Mouse (Mus musculus) midbrain, embryonic 14.5 days (tissue): ENCODE data around the gene A630023A22Rik. TPM values are rescaled to one million over a fixed set of nuclear protein-coding genes. Genes with fewer than 3 reads are reported as not detected.

Experiments
- ATAC-seq: fragments of 200-750 bp; cut with Nextera tagmentation; 2 replicates; pipeline ENCODE4 v1.8.0; 2017; ENCODE audit warnings: moderate number of reproducible peaks, moderate library complexity; ENCODE audit not compliant: low FRiP score, low TSS enrichment
- DNase-seq: peaks from one replicate; pipeline ENCODE4 v3.0.0-alpha.2; 2015
- H3K27ac ChIP-seq: fragments of 300-500 bp; sonication (generic); replicated peaks from 2 replicates; pipeline ENCODE4 v1.5.1; 2014; ENCODE audit warnings: mild to moderate bottlenecking, low read depth, low read length, moderate library complexity
- H3K27me3 ChIP-seq: fragments of 300-500 bp; sonication (generic); 2 replicates; pipeline ENCODE4 v1.6.1; 2014; ENCODE audit warnings: low read length, control low read depth, mixed read lengths; ENCODE audit not compliant: control insufficient read depth, insufficient read depth
- H3K36me3 ChIP-seq: fragments of 300-500 bp; sonication (generic); 2 replicates; pipeline ENCODE4 v1.6.1; 2014; ENCODE audit warnings: low read length, control low read depth; ENCODE audit not compliant: control insufficient read depth, insufficient read depth
- H3K4me1 ChIP-seq: fragments of 300-500 bp; sonication (generic); 2 replicates; pipeline ENCODE4 v1.6.1; 2014; ENCODE audit warnings: mild to moderate bottlenecking, antibody characterized with exemption, low read length, control low read depth; ENCODE audit not compliant: control insufficient read depth, insufficient read depth
- H3K4me2 ChIP-seq: fragments of 300-500 bp; sonication (generic); 2 replicates; pipeline ENCODE4 v1.6.1; 2014; ENCODE audit warnings: mild to moderate bottlenecking, low read length, moderate library complexity
- H3K4me3 ChIP-seq: fragments of 300-500 bp; sonication (generic); replicated peaks from 2 replicates; pipeline ENCODE4 v1.5.1; 2014; ENCODE audit warnings: low read depth, low read length
- H3K9ac ChIP-seq: fragments of 300-500 bp; sonication (generic); replicated peaks from 2 replicates; pipeline ENCODE4 v1.6.1; 2014; ENCODE audit warnings: mild to moderate bottlenecking, low read length, moderate library complexity
- H3K9me3 ChIP-seq: fragments of 300-500 bp; sonication (generic); 2 replicates; pipeline ENCODE4 v1.6.1; 2016; ENCODE audit warnings: low read length, control low read depth, mixed read lengths; ENCODE audit not compliant: control insufficient read depth
- WGBS: fragments of 180-500 bp; shearing (Covaris S2); extraction: QIAGEN DNeasy Blood & Tissue Kit; methylation state at CpG from one replicate; pipeline ENCODE4 v1.1.7; 2014; 5-methylcytosine and 5-hydroxymethylcytosine counted together
- polyA plus RNA-seq: library from polyadenylated mRNA; unstranded; fragments of >200 nt; fragmentation: Nextera tagmentation; extraction: Ambion mirVana; gene quantifications from 2 replicates; pipeline ENCODE4 v1.2.1, GENCODE M21; 2014

A630023A22Rik gene
- polyA plus RNA-seq, 1 experiment from 2014 or later, result not detected

DNA sequence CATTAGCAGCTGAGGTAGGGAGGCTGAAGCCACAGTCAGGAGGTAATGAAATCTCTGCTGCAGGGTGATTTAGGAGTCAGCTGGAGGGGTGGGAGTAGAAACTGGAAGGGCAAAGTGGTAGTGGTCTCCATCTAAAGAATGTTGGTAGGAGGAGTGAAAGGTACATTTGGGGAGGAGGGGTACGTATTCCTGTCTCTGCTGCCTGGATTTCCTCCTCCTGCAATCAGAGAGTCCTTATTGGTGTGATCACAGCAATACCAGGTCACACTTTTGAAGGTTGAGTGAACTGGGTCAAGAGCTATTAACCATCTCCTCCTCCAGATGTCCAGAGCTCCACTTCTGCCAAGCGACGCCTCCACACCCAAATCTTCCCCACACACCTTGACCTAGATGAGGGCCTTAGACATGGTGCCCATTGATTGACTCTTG lies 18.4 kb upstream of the A630023A22Rik start:
- no peak overlapping the region for H3K9ac ChIP-seq
- H3K36me3 ChIP-seq, result no peaks in the 10 kb centered on the region
- no peak overlapping the region for H3K27ac ChIP-seq
- H3K4me1 ChIP-seq, result no peaks in the 10 kb centered on the region
- no peak overlapping the region for H3K4me2 ChIP-seq
- ATAC-seq (no peak), DNase-seq (no peak)
- no peaks in the 10 kb centered on the region for H3K9me3 ChIP-seq
- no peak overlapping the region for H3K4me3 ChIP-seq
- no peaks in the 10 kb centered on the region for H3K27me3 ChIP-seq
- 93% methylated on average over 3 of the region's 3 CpGs for WGBS

DNA sequence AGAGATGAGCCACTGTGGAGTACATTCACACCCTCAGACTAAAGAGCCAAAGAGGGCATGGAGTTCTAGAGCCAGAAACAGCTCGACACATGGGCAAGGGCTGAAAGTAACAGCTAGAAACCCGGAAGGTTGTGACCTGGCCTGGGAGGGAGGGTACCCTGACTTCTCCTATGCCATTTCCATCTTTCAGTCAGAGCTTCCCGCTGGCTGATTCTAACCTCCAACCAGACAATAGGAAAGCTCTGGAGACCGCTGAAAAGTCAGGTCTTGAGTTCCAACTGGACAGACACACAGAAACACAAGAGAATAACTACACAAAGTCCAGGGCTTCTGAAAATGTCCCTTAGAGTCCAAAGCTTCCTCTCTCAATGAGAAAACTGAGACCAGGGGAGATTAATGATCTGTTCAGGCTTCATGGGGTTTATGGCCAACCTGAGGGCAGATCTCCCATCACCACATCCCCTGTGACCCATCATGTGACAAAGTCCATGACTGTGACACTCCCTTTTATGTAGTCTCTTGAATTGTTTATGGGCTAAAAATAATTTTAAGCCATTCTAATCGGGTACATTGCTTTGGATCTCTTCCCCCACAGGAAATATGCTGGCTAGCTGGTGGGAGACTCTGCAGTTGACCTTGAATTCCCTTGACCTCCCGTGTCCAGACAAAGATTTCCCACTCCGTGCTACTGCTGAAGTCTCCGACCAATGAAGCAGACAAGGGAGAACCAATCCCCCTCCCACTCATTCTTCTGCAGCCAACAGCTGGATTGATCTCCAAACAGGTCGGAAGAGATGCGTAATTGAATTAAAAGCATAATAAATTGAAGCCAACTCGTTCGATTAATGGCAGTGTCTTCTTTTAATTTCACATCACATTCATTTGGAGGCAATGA lies 17.7 kb upstream of the A630023A22Rik start:
- H3K4me1 ChIP-seq, result no peaks in the 10 kb centered on the region
- H3K9ac ChIP-seq, result no peak overlapping the region
- no peak overlapping the region for H3K27ac ChIP-seq
- H3K9me3 ChIP-seq, result no peaks in the 10 kb centered on the region
- 85% methylated on average over 12 of the region's 12 CpGs for WGBS
- DNase-seq (no peak), ATAC-seq (no peak)
- no peak overlapping the region for H3K4me2 ChIP-seq
- H3K36me3 ChIP-seq, result no peaks in the 10 kb centered on the region
- no peak overlapping the region for H3K4me3 ChIP-seq
- no peaks in the 10 kb centered on the region for H3K27me3 ChIP-seq

DNA sequence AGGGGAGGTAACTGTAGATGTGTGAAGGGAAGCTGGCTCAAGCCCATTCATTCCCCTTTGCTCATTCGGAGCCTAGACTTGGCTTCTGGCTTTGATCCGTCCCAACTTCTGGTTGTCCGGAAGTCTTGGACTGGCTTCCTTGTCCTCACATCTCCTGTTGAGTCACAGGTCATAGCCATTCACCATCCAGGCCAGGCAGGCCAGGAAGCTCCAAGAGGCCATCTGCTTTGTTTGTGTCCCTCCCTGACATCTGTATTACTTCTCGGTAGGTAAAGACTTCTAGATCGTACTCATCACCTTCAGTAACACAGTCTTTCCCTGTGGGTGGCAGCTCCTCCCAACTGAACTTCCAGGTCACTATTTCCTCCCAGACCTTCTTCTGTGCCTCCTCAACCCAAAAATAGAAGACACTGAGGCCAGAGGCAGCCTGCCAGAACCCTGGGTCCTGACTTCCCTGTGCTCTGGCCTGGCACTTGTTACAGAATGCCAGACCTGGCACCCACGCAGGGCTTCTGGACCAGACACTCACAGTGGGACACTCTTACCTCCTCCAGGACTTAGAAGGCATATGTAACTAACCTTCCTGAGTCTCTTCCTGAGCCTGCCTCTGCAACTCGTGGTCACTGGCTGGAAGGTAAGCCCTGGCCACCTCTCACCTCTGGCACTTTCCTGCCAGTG lies 16.6 kb upstream of the A630023A22Rik start:
- Histone ChIP-seq H3K9me3 (no peaks in the 10 kb centered on the region), H3K27me3 (no peaks in the 10 kb centered on the region), H3K36me3 (no peaks in the 10 kb centered on the region), H3K4me3 (no peak overlapping the region), H3K9ac (no peak overlapping the region), H3K4me1 (no peaks in the 10 kb centered on the region), H3K27ac (no peak overlapping the region), H3K4me2 (no peak overlapping the region)
- DNase-seq (no peak), ATAC-seq (no peak)
- WGBS, result 85% methylated on average over 7 of the region's 7 CpGs

DNA sequence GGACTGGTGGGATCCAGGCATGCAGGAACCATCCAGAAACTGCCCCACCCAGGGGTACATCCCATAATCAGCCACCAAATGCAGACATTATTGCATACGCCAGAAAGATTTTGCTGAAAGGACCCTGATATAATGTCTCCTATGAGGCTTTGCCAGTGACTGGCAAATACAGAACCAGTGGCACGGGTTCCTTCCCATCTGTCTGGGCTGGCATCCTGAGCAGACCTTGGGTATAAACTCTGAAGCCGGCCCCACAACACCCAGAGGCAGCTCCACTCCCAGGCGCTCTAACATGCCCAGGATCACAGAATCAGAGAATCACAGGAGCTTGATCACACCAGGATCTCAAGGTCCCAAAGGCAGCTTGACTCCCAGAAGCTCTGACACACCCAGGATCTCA lies 11.8 kb upstream of the A630023A22Rik start:
- Histone ChIP-seq H3K9ac (no peak overlapping the region), H3K27me3 (no peaks in the 10 kb centered on the region), H3K4me3 (no peak overlapping the region), H3K4me2 (no peak overlapping the region), H3K4me1 (no peaks in the 10 kb centered on the region), H3K27ac (no peak overlapping the region), H3K36me3 (no peaks in the 10 kb centered on the region), H3K9me3 (no peaks in the 10 kb centered on the region)
- no peak for DNase-seq
- 89% methylated on average over 4 of the region's 4 CpGs for WGBS
- no peak for ATAC-seq

DNA sequence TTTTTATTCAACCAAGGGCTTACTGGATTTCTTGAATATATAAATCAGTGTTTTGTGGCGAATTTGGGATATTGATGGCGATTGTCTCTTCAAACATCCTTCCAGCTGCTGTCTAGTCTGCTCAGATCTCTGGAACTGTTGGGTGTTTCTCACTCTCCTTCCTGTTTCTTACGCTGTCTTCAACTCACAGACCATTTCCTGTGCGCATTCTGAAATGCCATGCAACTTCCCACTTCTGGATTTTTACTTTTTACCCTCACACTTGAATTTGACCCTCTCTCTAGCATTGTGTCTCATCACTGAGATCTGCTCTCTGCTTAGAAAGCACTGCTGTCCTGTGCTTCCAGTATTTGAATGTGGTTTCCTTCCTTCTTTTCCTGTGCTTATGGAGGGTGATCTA lies 5.0 kb upstream of the A630023A22Rik start:
- ATAC-seq (no peak), DNase-seq (no peak)
- H3K36me3 ChIP-seq, result no peaks in the 10 kb centered on the region
- H3K9me3 ChIP-seq, result no peaks in the 10 kb centered on the region
- H3K9ac ChIP-seq, result no peak overlapping the region
- no peaks in the 10 kb centered on the region for H3K4me1 ChIP-seq
- H3K27me3 ChIP-seq, result no peaks in the 10 kb centered on the region
- no peak overlapping the region for H3K4me3 ChIP-seq
- H3K27ac ChIP-seq, result no peak overlapping the region
- 87% methylated on average over 4 of the region's 4 CpGs for WGBS
- H3K4me2 ChIP-seq, result no peak overlapping the region

DNA sequence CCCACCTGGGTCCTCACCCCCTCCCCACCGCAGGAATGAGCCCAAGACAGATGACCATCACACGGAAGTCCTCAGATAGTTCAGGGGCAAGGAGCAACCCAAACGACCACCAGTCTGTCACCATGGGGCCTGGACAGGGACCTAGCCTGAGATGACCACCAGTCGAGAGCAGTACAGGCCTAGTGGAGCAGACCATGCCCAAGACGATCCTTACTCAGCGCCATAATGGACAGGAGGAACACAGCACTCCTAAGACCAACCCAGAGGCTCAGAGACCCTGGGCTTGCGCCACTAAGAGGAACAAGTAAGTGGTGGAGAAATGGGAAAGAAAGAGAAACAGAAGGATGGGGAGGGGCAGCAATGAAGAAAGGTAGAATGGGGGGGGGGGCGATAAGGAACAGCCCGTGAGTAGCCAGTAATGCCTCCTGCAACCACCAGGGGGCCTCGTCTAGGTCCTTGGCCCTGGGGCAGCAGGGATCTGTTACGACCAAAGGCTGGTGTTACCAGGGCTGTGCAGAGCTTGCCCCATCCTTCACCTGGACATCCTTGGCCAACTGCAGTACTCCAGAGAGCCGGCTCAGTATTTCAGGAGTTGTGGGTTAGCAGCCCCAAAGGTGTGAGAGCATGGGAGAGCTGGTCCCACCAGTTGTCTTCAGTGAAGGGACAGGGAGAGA lies 4.0 kb upstream of the A630023A22Rik start:
- no peak for ATAC-seq
- H3K9me3 ChIP-seq, result no peaks in the 10 kb centered on the region
- no peaks in the 10 kb centered on the region for H3K36me3 ChIP-seq
- DNase-seq, result peak; percentile 8
- no peak overlapping the region for H3K9ac ChIP-seq
- H3K4me2 ChIP-seq, result no peak overlapping the region
- 60% methylated on average over 12 of the region's 12 CpGs for WGBS
- no peaks in the 10 kb centered on the region for H3K27me3 ChIP-seq
- no peaks in the 10 kb centered on the region for H3K4me1 ChIP-seq
- no peak overlapping the region for H3K4me3 ChIP-seq
- H3K27ac ChIP-seq, result no peak overlapping the region

DNA sequence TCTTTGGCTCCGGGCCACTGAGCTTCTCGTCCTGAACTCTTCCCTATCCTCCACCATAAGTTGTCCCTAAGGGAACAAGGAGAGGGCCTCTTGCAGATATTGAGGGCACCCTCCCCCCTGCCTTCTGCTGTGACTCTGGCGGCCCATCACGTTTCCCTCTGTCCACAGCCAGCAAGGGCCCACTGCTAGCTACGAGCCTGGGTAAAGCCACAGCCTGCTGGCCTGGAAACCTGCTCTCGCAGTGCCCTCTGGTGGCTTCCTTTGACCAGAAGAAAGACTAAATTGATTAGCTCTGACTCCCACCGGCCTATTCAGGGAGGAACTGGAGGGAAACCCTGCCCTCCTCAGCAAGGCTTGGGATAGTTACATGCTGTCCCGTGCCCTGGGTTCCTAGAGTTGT lies 2.3 kb upstream of the A630023A22Rik start:
- H3K36me3 ChIP-seq, result no peaks in the 10 kb centered on the region
- 26% methylated on average over 8 of the region's 8 CpGs for WGBS
- no peaks in the 10 kb centered on the region for H3K4me1 ChIP-seq
- ATAC-seq, result no peak
- H3K27me3 ChIP-seq, result no peaks in the 10 kb centered on the region
- H3K9me3 ChIP-seq, result no peaks in the 10 kb centered on the region
- H3K4me3 ChIP-seq, result no peak overlapping the region
- H3K4me2 ChIP-seq, result no peak overlapping the region
- H3K9ac ChIP-seq, result no peak overlapping the region
- no peak overlapping the region for H3K27ac ChIP-seq
- peak; percentile 75 for DNase-seq

DNA sequence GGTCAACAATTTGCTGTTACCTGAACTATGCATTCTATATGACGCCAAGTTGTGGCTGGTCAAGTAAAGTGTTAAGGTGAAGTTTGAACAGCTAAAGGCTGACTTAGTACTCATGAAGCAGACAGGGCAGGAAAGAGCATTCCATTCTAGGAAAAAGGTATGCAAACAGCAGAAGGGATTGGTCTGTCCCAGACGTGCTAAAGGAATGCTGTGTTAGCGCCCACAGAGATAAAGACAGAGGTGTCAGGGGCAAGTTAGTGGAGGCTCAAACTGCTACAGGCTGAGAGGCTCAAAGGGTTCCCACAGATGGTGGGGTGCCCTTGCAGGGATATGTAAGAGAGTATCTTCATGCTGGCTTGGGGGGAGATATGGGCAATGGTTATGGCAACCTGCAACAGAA lies 1.3 kb upstream of the A630023A22Rik start:
- Histone ChIP-seq H3K4me3 (no peak overlapping the region), H3K4me2 (no peak overlapping the region), H3K9ac (no peak overlapping the region), H3K27me3 (no peaks in the 10 kb centered on the region), H3K27ac (no peak overlapping the region), H3K4me1 (no peaks in the 10 kb centered on the region), H3K9me3 (no peaks in the 10 kb centered on the region), H3K36me3 (no peaks in the 10 kb centered on the region)
- WGBS, result 89% methylated on average over 3 of the region's 3 CpGs
- no peak for ATAC-seq
- no peak for DNase-seq
